ENCODE assay signal across 29 mouse cellular contexts in the genomic region with DNA sequence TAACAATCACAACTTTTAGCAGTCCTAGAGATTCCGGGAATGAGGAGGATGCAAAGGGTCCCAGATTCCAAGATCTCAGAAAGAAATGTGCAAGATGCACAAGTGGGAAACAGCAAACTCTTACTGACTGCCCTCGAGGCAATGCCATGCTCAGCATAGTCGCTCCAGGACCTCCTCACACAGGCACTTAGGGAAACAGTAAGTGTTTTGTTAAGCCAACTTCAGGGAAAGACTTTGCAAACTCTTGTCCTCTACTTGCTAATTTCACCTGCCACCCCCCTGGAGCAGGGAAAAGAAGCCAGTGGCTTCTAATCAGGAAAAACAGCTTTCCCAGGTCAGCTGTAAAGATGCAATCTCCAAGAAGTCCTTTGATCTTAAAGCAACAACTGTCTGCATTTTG.
A peak's percentile ranks its signal among the peaks of the same experiment; 100 is the strongest.
DNase-seq lines count a peak whose midpoint lies in the region; ATAC-seq and TF ChIP-seq lines count a peak whose summit lies in the region.
"Had no signal": no experiment of that assay in that cellular context is flagged by ENCODE, and none has a peak within 500 bp of the region (broad histone marks: within the 10 kb centered on the region; RNA-seq: fewer than 3 reads in every experiment).

No protein-coding gene starts in this region.

- no peak overlapping the region for H3K4me3 ChIP-seq in lung, embryonic 16.5 days (ENCODE audit: low read length)
- no peak overlapping the region for H3K4me3 ChIP-seq in lung, postnatal 0 days (ENCODE audit: low read depth, low read length)
- H3K4me3 ChIP-seq: erythroblast, embryonic 14.5 days; hindbrain, embryonic 10.5 days; hindbrain, embryonic 15.5 days; layer of hippocampus, adult 2 months; left cerebral cortex, adult 2 months; limb, embryonic 12.5 days; liver, embryonic 15.5 days; midbrain, embryonic 10.5 days; midbrain, embryonic 15.5 days; neural tube, embryonic 15.5 days had no signal

- peak; percentile 77 for ATAC-seq in lung, embryonic 16.5 days (ENCODE audit: low read depth)
- peak; percentile 48; the same call in 1 of the 2 replicates for ATAC-seq in lung, postnatal 0 days
- ATAC-seq: forebrain, embryonic 16.5 days; inflammation-experienced regulatory T-cells, adult 6 months; midbrain, embryonic 15.5 days had no signal

- H3K9me3 ChIP-seq in lung, embryonic 16.5 days (ENCODE audit: control insufficient read depth, low read length): no peaks in the 10 kb centered on the region
- H3K9me3 ChIP-seq in lung, postnatal 0 days (ENCODE audit: low read length): no peaks in the 10 kb centered on the region
- H3K9me3 ChIP-seq: hindbrain, embryonic 10.5 days; hindbrain, embryonic 15.5 days; limb, embryonic 12.5 days; liver, embryonic 15.5 days; midbrain, embryonic 10.5 days; midbrain, embryonic 15.5 days; neural tube, embryonic 15.5 days had no signal

- 18% methylated on average over 3 of the region's 3 CpGs for WGBS in lung, embryonic 16.5 days
- 17% methylated on average over 3 of the region's 3 CpGs for WGBS in lung, postnatal 0 days

- H3K36me3 ChIP-seq in lung, embryonic 16.5 days (ENCODE audit: control insufficient read depth, insufficient read depth, low read length): no peaks in the 10 kb centered on the region
- no peaks in the 10 kb centered on the region for H3K36me3 ChIP-seq in lung, postnatal 0 days (ENCODE audit: insufficient read depth, low read length)
- H3K36me3 ChIP-seq: G1E; hindbrain, embryonic 10.5 days; hindbrain, embryonic 15.5 days; limb, embryonic 12.5 days; liver, embryonic 15.5 days; midbrain, embryonic 10.5 days; midbrain, embryonic 15.5 days; neural tube, embryonic 15.5 days had no signal

- H3K9ac ChIP-seq in lung, embryonic 16.5 days (ENCODE audit: low read length): no peak overlapping the region
- H3K9ac ChIP-seq in lung, postnatal 0 days (replicated peaks; ENCODE audit: low read depth): no peak overlapping the region
- H3K9ac ChIP-seq: hindbrain, embryonic 15.5 days; limb, embryonic 12.5 days; liver, embryonic 15.5 days; midbrain, embryonic 15.5 days; neural tube, embryonic 15.5 days had no signal

- no peak for TF ChIP-seq CTCF in lung, postnatal 0 days (IDR thresholded peaks at IDR 0.05)

- 0 out of 2 replicates have a peak overlapping the region, but pooled peaks have one; percentile 5 for H3K27ac ChIP-seq in lung, embryonic 16.5 days (ENCODE audit: low read length)
- H3K27ac ChIP-seq in lung, postnatal 0 days (ENCODE audit: low read length): no peak overlapping the region
- H3K27ac ChIP-seq: hindbrain, embryonic 10.5 days; hindbrain, embryonic 15.5 days; layer of hippocampus, adult 2 months; left cerebral cortex, adult 2 months; limb, embryonic 12.5 days; liver, embryonic 15.5 days; midbrain, embryonic 10.5 days; midbrain, embryonic 15.5 days; neural tube, embryonic 15.5 days; stomach, postnatal 0 days had no signal

- no peaks in the 10 kb centered on the region for H3K27me3 ChIP-seq in lung, embryonic 16.5 days (ENCODE audit: control insufficient read depth, insufficient read depth, low read depth, low read length)
- no peaks in the 10 kb centered on the region for H3K27me3 ChIP-seq in lung, postnatal 0 days (replicated peaks; ENCODE audit: insufficient read depth, low read length)
- H3K27me3 ChIP-seq: hindbrain, embryonic 15.5 days; limb, embryonic 12.5 days; liver, embryonic 15.5 days; midbrain, embryonic 15.5 days; neural tube, embryonic 15.5 days had no signal

- no peak for TF ChIP-seq EP300 in lung, postnatal 0 days (IDR thresholded peaks at IDR 0.05)

- H3K4me2 ChIP-seq in lung, embryonic 16.5 days (ENCODE audit: low read depth, low read length): no peak overlapping the region
- H3K4me2 ChIP-seq in lung, postnatal 0 days (replicated peaks; ENCODE audit: low read depth, low read length): no peak overlapping the region
- H3K4me2 ChIP-seq: hindbrain, embryonic 15.5 days; limb, embryonic 12.5 days; liver, embryonic 15.5 days; midbrain, embryonic 15.5 days; neural tube, embryonic 15.5 days had no signal

- DNase-seq in lung, postnatal 36 days: no peak
- DNase-seq in embryo, embryonic 10.5 days (ENCODE audit: low spot score): peak; percentile 13
- peak; percentile 47 for DNase-seq in lung, postnatal 0 days (ENCODE audit: low spot score)
- no peak for DNase-seq in layer of hippocampus, adult 11-12 months (ENCODE audit: low spot score)
- no peak for DNase-seq in spleen, postnatal 14 days (ENCODE audit: low spot score in 2 of 2)
- DNase-seq in ovary, adult 18-20 months (ENCODE audit: low spot score): no peak
- DNase-seq: B cell, adult 2 months; cerebellum, adult 11 months; cerebellum, adult 9-11 months; heart, postnatal 14 days; kidney, adult 11 months; right cerebral cortex, postnatal 25 days; thymus, adult 18-20 months; thymus, postnatal 36 days had no signal

- H3K4me1 ChIP-seq in lung, embryonic 16.5 days (replicated peaks; ENCODE audit: control insufficient read depth, insufficient read depth, low read length): peaks cover 10% of the 10 kb centered on the region; the same call in 1 of the 2 replicates
- peaks cover 4% of the 10 kb centered on the region; the same call in 1 of the 2 replicates for H3K4me1 ChIP-seq in lung, postnatal 0 days (ENCODE audit: insufficient read depth, low read depth, low read length)
- H3K4me1 ChIP-seq: hindbrain, embryonic 15.5 days; liver, embryonic 15.5 days; midbrain, embryonic 15.5 days; neural tube, embryonic 15.5 days had no signal

Comparison
In these comparisons a context has a peak if more than half of its experiments do, and no peak if none do; other contexts are left out.
1. DNase-seq: peak in embryo, embryonic 10.5 days (single experiment) and lung, postnatal 0 days (single experiment); none in lung, postnatal 36 days (single experiment), layer of hippocampus, adult 11-12 months (single experiment), spleen, postnatal 14 days (0 of 2) and ovary, adult 18-20 months (single experiment).